Mouse (Mus musculus) lung, postnatal 0 days (tissue): ENCODE results near the gene Hmgcl. TPM values are rescaled to one million over a fixed set of nuclear protein-coding genes. Genes with fewer than 3 reads are reported as not detected.

Experiments used
- ATAC-seq: fragments of 200-750 bp; cut with Nextera tagmentation; 2 replicates; pipeline ENCODE4 v1.8.0; 2017; ENCODE audit warnings: moderate library complexity
- DNase-seq: peaks from one replicate; pipeline ENCODE4 v3.0.0-alpha.2; 2016; ENCODE audit warnings: low spot score
- H3K27ac ChIP-seq: fragments of 300-500 bp; sonication (generic); 2 replicates; pipeline ENCODE4 v1.5.1; 2014; ENCODE audit warnings: antibody characterized with exemption, mild to moderate bottlenecking, low read length, mixed read lengths
- H3K27me3 ChIP-seq: fragments of 300-500 bp; sonication (generic); replicated peaks from 2 replicates; pipeline ENCODE4 v1.6.1; 2014; ENCODE audit warnings: low read length, mixed read lengths; ENCODE audit not compliant: insufficient read depth
- H3K36me3 ChIP-seq: fragments of 300-500 bp; sonication (generic); 2 replicates; pipeline ENCODE4 v1.6.1; 2014; ENCODE audit warnings: low read length, mixed read lengths; ENCODE audit not compliant: insufficient read depth
- H3K4me1 ChIP-seq: fragments of 300-500 bp; sonication (generic); 2 replicates; pipeline ENCODE4 v1.6.1; 2014; ENCODE audit warnings: antibody characterized with exemption, low read depth, low read length, mixed read lengths; ENCODE audit not compliant: insufficient read depth
- H3K4me2 ChIP-seq: fragments of 300-500 bp; sonication (generic); replicated peaks from 2 replicates; pipeline ENCODE4 v1.6.1; 2014; ENCODE audit warnings: low read depth, mild to moderate bottlenecking, low read length, moderate library complexity, mixed read lengths
- H3K4me3 ChIP-seq: fragments of 300-500 bp; sonication (generic); 2 replicates; pipeline ENCODE4 v1.5.1; 2014; ENCODE audit warnings: low read depth, low read length
- H3K9ac ChIP-seq: fragments of 300-500 bp; sonication (generic); replicated peaks from 2 replicates; pipeline ENCODE4 v1.6.1; 2014; ENCODE audit warnings: low read depth, mild to moderate bottlenecking
- H3K9me3 ChIP-seq: fragments of 300-500 bp; sonication (generic); 2 replicates; pipeline ENCODE4 v1.6.1; 2016; ENCODE audit warnings: low read length, mixed read lengths
- CTCF ChIP-seq: IDR thresholded peaks from 2 replicates; pipeline ENCODE4 v1.5.1; 2016; ENCODE audit warnings: antibody characterized with exemption, mild to moderate bottlenecking
- EP300 ChIP-seq: IDR thresholded peaks from 2 replicates; pipeline ENCODE4 v1.6.1; 2016; ENCODE audit warnings: antibody characterized with exemption, mild to moderate bottlenecking, control low read depth
- WGBS: fragments of 180-500 bp; shearing (Covaris S2); extraction: QIAGEN DNeasy Blood & Tissue Kit; methylation state at CpG from one replicate; pipeline ENCODE4 v1.1.7; 2014; 5-methylcytosine and 5-hydroxymethylcytosine counted together
- polyA plus RNA-seq: library from polyadenylated mRNA; unstranded; fragments of >200 nt; fragmentation: Nextera tagmentation; extraction: Ambion mirVana; gene quantifications from 2 replicates; pipeline ENCODE4 v1.2.1, GENCODE M21; 2015

The Hmgcl gene
- polyA plus RNA-seq, 1 experiment from 2014 or later: 67.7 TPM

GRCm38 (mm10) chr4:135965113-135965512 lies 18.9 kb downstream of the Hmgcl start:
- no peak for DNase-seq
- no peak for TF ChIP-seq CTCF
- TF ChIP-seq EP300: no peak
- Histone ChIP-seq H3K36me3 (peaks cover 16% of the 10 kb centered on the region; the same call in 1 of the 2 replicates), H3K4me2 (no peak overlapping the region), H3K27ac (peak overlapping the region; percentile 85), H3K9me3 (no peaks in the 10 kb centered on the region), H3K27me3 (no peaks in the 10 kb centered on the region), H3K4me1 (no peaks in the 10 kb centered on the region), H3K9ac (no peak overlapping the region), H3K4me3 (no peak overlapping the region)
- ATAC-seq: no peak
- 77% methylated on average over 9 of the region's 9 CpGs for WGBS

- Histone ChIP-seq H3K36me3 (peaks cover 16% of the 10 kb centered on the region; the same call in 1 of the 2 replicates), H3K9ac (no peak overlapping the region), H3K27ac (no peak overlapping the region), H3K9me3 (no peaks in the 10 kb centered on the region), H3K4me2 (no peak overlapping the region), H3K4me3 (no peak overlapping the region), H3K27me3 (no peaks in the 10 kb centered on the region), H3K4me1 (no peaks in the 10 kb centered on the region; the same call in 1 of the 2 replicates)
- 89% methylated on average over 16 of the region's 16 CpGs for WGBS
- no peak for TF ChIP-seq EP300
- TF ChIP-seq CTCF: no peak
- ATAC-seq (no peak), DNase-seq (no peak)
These were observed 20.0 kb downstream of the Hmgcl start for GRCm38 (mm10) chr4:135966283-135966682.

GRCm38 (mm10) chr4:135967086-135967760 lies 21.0 kb downstream of the Hmgcl start:
- peaks cover 4% of the 10 kb centered on the region; the same call in 1 of the 2 replicates for H3K4me1 ChIP-seq
- H3K27ac ChIP-seq: no peak overlapping the region
- WGBS: 84% methylated on average over 18 of the region's 18 CpGs
- no peak overlapping the region for H3K9ac ChIP-seq
- DNase-seq: no peak
- H3K4me3 ChIP-seq: no peak overlapping the region
- ATAC-seq: no peak
- H3K4me2 ChIP-seq: no peak overlapping the region
- no peaks in the 10 kb centered on the region for H3K27me3 ChIP-seq
- TF ChIP-seq CTCF: no peak
- H3K36me3 ChIP-seq: peaks cover 16% of the 10 kb centered on the region; the same call in 1 of the 2 replicates
- H3K9me3 ChIP-seq: no peaks in the 10 kb centered on the region

- Histone ChIP-seq H3K9ac (no peak overlapping the region), H3K27ac (no peak overlapping the region), H3K4me3 (no peak overlapping the region), H3K9me3 (no peaks in the 10 kb centered on the region), H3K36me3 (peaks cover 16% of the 10 kb centered on the region; the same call in 1 of the 2 replicates), H3K4me2 (no peak overlapping the region), H3K27me3 (no peaks in the 10 kb centered on the region), H3K4me1 (peaks cover 4% of the 10 kb centered on the region; the same call in 1 of the 2 replicates)
- DNase-seq: no peak
- 58% methylated on average over 13 of the region's 19 CpGs for WGBS
- no peak for TF ChIP-seq CTCF
- no peak for TF ChIP-seq EP300
- no peak for ATAC-seq
These were observed 22.1 kb downstream of the Hmgcl start for GRCm38 (mm10) chr4:135968271-135968869.

- peaks cover 16% of the 10 kb centered on the region; the same call in 1 of the 2 replicates for H3K36me3 ChIP-seq
These were observed 23.0 kb downstream of the Hmgcl start for GRCm38 (mm10) chr4:135969070-135969750.

GRCm38 (mm10) chr4:135970585-135970984 lies 24.3 kb downstream of the Hmgcl start:
- peaks cover 4% of the 10 kb centered on the region; the same call in 1 of the 2 replicates for H3K4me1 ChIP-seq
- no peaks in the 10 kb centered on the region for H3K27me3 ChIP-seq
- H3K27ac ChIP-seq: no peak overlapping the region
- no peak for ATAC-seq
- TF ChIP-seq EP300: no peak
- no peak for TF ChIP-seq CTCF
- peaks cover 16% of the 10 kb centered on the region; the same call in 1 of the 2 replicates for H3K36me3 ChIP-seq
- WGBS: 82% methylated on average over 11 of the region's 11 CpGs
- no peaks in the 10 kb centered on the region for H3K9me3 ChIP-seq
- no peak overlapping the region for H3K4me3 ChIP-seq
- DNase-seq: no peak
- no peak overlapping the region for H3K9ac ChIP-seq
- H3K4me2 ChIP-seq: no peak overlapping the region

More at GRCm38 (mm10) chr4:135969070-135969750, 23.0 kb downstream of the Hmgcl start:
- no peak for TF ChIP-seq CTCF
- TF ChIP-seq EP300: no peak
- 84% methylated on average over 13 of the region's 13 CpGs for WGBS
- Histone ChIP-seq H3K4me3 (no peak overlapping the region), H3K9me3 (no peaks in the 10 kb centered on the region), H3K9ac (no peak overlapping the region), H3K4me2 (no peak overlapping the region), H3K27me3 (no peaks in the 10 kb centered on the region), H3K27ac (no peak overlapping the region), H3K4me1 (peaks cover 4% of the 10 kb centered on the region; the same call in 1 of the 2 replicates)
- no peak for ATAC-seq
- DNase-seq: no peak
